Mouse (Mus musculus) kidney, embryonic 16.5 days (tissue): ENCODE data around the gene Sar1b. TPM values are rescaled to one million over a fixed set of nuclear protein-coding genes. Genes with fewer than 3 reads are reported as not detected.

Experiments
- ATAC-seq: fragments of 200-750 bp; cut with Nextera tagmentation; 2 replicates; pipeline ENCODE4 v1.8.0; 2017; ENCODE audit warnings: moderate TSS enrichment; ENCODE audit not compliant: low FRiP score, low TSS enrichment
- H3K27ac ChIP-seq: fragments of 300-500 bp; sonication (generic); 2 replicates; pipeline ENCODE4 v1.5.1; 2014; ENCODE audit warnings: low read length
- H3K27me3 ChIP-seq: fragments of 300-500 bp; sonication (generic); 2 replicates; pipeline ENCODE4 v1.6.1; 2014; ENCODE audit warnings: low read length, control low read depth, mixed read lengths; ENCODE audit not compliant: insufficient read depth
- H3K36me3 ChIP-seq: fragments of 300-500 bp; sonication (generic); 2 replicates; pipeline ENCODE4 v1.6.1; 2014; ENCODE audit warnings: low read length, control low read depth, mixed read lengths; ENCODE audit not compliant: insufficient read depth
- H3K4me1 ChIP-seq: fragments of 300-500 bp; sonication (generic); 2 replicates; pipeline ENCODE4 v1.6.1; 2014; ENCODE audit warnings: low read length, control low read depth, mixed read lengths; ENCODE audit not compliant: insufficient read depth
- H3K4me2 ChIP-seq: fragments of 300-500 bp; sonication (generic); replicated peaks from 2 replicates; pipeline ENCODE4 v1.6.1; 2014; ENCODE audit warnings: low read depth, low read length
- H3K4me3 ChIP-seq: fragments of 300-500 bp; sonication (generic); 2 replicates; pipeline ENCODE4 v1.5.1; 2014; ENCODE audit warnings: mild to moderate bottlenecking, low read length
- H3K9ac ChIP-seq: fragments of 300-500 bp; sonication (generic); replicated peaks from 2 replicates; pipeline ENCODE4 v1.6.1; 2014; ENCODE audit warnings: low read length
- H3K9me3 ChIP-seq: fragments of 300-500 bp; sonication (generic); 2 replicates; pipeline ENCODE4 v1.6.1; 2016; ENCODE audit warnings: low read length, control low read depth
- WGBS: fragments of 180-500 bp; shearing (Covaris S2); extraction: QIAGEN DNeasy Blood & Tissue Kit; methylation state at CpG from one replicate; pipeline ENCODE4 v1.1.7; 2014; 5-methylcytosine and 5-hydroxymethylcytosine counted together
- polyA plus RNA-seq: library from polyadenylated mRNA; unstranded; fragments of >200 nt; fragmentation: Nextera tagmentation; extraction: Ambion mirVana; gene quantifications from 2 replicates; pipeline ENCODE4 v1.2.1, GENCODE M21; 2015

The Sar1b gene
- polyA plus RNA-seq, 1 experiment from 2014 or later: 113 TPM

DNA sequence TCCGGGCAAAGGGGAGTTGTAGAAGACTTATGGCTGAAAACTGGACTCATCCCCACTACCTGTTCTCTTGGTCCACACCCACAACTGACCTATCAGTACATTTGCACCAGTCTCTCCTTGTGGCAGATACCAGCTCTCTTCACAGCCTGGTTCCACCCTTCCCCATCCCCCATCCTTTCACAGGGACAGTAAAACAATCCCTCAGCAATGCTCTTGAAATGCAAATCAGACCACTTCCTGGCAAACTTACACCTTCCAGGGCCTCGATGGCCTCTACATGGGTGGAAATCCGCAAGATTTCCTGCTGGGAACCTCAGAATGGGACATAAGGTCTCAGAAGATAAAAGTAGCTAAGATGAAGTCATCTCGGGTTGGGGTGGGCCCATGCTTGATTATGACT lies 59.2 kb downstream of the Sar1b start:
- no peak for ATAC-seq
- Histone ChIP-seq H3K27ac (no peak overlapping the region), H3K4me3 (no peak overlapping the region), H3K9me3 (no peaks in the 10 kb centered on the region), H3K4me2 (no peak overlapping the region), H3K9ac (no peak overlapping the region), H3K36me3 (peaks cover 4% of the 10 kb centered on the region), H3K4me1 (no peaks in the 10 kb centered on the region), H3K27me3 (no peaks in the 10 kb centered on the region)
- WGBS: 23% methylated on average over 4 of the region's 4 CpGs

DNA sequence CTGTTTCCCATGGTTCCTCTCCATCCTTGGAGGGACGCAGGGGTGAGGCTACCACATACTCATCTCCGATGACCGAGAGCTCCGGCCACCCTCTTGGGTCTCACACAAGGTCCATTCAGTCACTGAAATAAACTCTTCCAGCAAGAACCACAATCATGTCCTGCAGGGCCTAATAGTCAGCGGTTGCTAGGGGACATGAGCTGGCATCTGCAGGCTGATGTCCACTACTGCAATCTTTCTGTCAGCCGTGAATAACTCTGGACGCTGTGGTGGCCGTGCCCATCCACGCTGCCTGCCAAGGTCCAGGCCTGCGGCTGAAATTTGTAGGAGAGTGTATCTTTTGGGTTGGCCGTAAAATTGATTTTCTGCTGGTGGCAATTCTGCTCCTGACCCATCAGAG lies 59.8 kb downstream of the Sar1b start:
- WGBS: 76% methylated on average over 11 of the region's 11 CpGs
- no peak overlapping the region for H3K27ac ChIP-seq
- no peaks in the 10 kb centered on the region for H3K27me3 ChIP-seq
- no peaks in the 10 kb centered on the region for H3K4me1 ChIP-seq
- no peak overlapping the region for H3K4me3 ChIP-seq
- H3K4me2 ChIP-seq: no peak overlapping the region
- no peaks in the 10 kb centered on the region for H3K9me3 ChIP-seq
- peaks cover 4% of the 10 kb centered on the region for H3K36me3 ChIP-seq
- H3K9ac ChIP-seq: no peak overlapping the region
- ATAC-seq: no peak

- H3K27me3 ChIP-seq: no peaks in the 10 kb centered on the region
- ATAC-seq: no peak
- no peaks in the 10 kb centered on the region for H3K4me1 ChIP-seq
- no peak overlapping the region for H3K4me2 ChIP-seq
- H3K27ac ChIP-seq: no peak overlapping the region
- no peaks in the 10 kb centered on the region for H3K9me3 ChIP-seq
- no peak overlapping the region for H3K4me3 ChIP-seq
- WGBS: 86% methylated on average over 3 of the region's 3 CpGs
- no peak overlapping the region for H3K9ac ChIP-seq
- peaks cover 4% of the 10 kb centered on the region for H3K36me3 ChIP-seq
Observed at GRCm38 (mm10) chr11:51823963-51824753, 60.7 kb downstream of the Sar1b start.

- H3K27me3 ChIP-seq: no peaks in the 10 kb centered on the region
- H3K9me3 ChIP-seq: no peaks in the 10 kb centered on the region
- WGBS: 90% methylated on average over 19 of the region's 19 CpGs
- H3K27ac ChIP-seq: no peak overlapping the region
- no peak overlapping the region for H3K9ac ChIP-seq
- H3K4me1 ChIP-seq: no peaks in the 10 kb centered on the region
- no peak overlapping the region for H3K4me3 ChIP-seq
- H3K4me2 ChIP-seq: no peak overlapping the region
- no peak for ATAC-seq
- peaks cover 4% of the 10 kb centered on the region for H3K36me3 ChIP-seq
Observed at GRCm38 (mm10) chr11:51824867-51825424, 61.5 kb downstream of the Sar1b start.

DNA sequence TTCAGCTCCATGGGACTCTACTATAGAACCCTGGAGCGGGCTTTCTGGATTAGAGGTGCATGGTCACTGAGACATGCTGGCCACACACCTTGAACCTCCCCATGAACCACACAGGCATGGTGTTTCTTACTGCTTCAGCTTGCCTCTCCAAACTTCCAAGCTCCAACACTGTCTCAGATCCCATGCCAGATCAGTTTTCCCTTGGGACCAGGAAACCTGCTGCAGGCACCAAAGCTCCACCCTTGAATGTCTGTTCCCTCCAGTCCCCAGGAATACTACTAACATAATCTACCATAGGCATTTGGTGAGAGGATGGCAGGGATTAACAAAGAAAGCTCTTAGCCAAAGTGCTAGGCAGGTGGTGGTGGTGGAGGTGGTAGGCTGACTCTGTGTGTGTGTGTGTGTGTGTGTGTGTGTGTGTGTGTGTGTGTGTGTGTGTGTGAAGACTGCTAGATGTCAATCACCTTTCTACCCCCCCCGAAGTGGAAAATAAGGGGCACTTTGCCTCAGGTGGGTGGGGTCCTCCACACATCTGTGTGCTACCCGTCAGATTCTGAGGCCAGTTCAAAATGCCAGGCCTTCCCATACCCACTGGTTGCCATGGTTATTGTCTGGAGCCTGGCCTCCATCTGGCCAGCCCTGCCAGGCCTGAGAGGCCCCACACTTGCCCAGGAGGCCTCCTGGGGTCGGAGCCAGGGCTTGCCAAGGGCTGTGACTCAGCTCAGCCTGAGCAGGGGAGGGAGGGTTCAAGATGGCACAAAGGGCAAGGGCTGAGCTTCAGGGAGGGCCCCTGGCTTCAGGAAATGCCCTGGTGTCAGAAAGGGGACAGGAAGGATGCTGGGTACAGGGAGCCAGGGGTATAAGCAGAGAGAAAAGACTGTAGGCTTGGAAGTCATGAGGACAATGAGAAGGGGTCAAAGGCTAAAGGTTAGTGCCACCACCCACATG lies 68.7 kb downstream of the Sar1b start:
- Histone ChIP-seq H3K36me3 (no peaks in the 10 kb centered on the region), H3K4me1 (0 out of 2 replicates have a peak, but pooled peaks cover 3% of the 10 kb centered on the region), H3K9ac (no peak overlapping the region), H3K4me2 (no peak overlapping the region), H3K27me3 (no peaks in the 10 kb centered on the region), H3K4me3 (no peak overlapping the region), H3K9me3 (no peaks in the 10 kb centered on the region), H3K27ac (no peak overlapping the region)
- no peak for ATAC-seq
- WGBS: 75% methylated on average over 4 of the region's 4 CpGs

DNA sequence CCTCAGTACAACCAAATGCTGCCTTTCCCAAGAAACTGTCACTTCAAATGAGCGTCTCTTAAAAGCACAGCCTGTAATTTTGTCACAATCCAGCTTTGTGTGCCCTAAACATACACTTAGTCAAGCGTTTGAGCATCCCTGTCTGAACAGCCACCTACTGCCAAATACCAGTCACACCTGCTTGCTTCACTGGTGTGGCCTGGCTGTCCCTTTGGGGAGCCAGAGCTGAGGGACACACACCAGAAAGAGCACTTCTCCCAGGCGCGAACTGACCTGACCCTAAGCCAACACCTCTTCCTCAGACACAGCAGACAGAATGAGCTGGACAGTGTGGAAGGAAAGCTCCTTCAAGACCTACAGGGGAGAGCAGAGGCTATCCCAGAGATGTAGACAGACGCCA lies 69.5 kb downstream of the Sar1b start:
- Histone ChIP-seq H3K4me2 (no peak overlapping the region), H3K9ac (no peak overlapping the region), H3K4me3 (no peak overlapping the region), H3K9me3 (no peaks in the 10 kb centered on the region), H3K4me1 (0 out of 2 replicates have a peak, but pooled peaks cover 3% of the 10 kb centered on the region), H3K27me3 (no peaks in the 10 kb centered on the region), H3K36me3 (no peaks in the 10 kb centered on the region), H3K27ac (no peak overlapping the region)
- WGBS: 77% methylated on average over 5 of the region's 5 CpGs
- no peak for ATAC-seq

DNA sequence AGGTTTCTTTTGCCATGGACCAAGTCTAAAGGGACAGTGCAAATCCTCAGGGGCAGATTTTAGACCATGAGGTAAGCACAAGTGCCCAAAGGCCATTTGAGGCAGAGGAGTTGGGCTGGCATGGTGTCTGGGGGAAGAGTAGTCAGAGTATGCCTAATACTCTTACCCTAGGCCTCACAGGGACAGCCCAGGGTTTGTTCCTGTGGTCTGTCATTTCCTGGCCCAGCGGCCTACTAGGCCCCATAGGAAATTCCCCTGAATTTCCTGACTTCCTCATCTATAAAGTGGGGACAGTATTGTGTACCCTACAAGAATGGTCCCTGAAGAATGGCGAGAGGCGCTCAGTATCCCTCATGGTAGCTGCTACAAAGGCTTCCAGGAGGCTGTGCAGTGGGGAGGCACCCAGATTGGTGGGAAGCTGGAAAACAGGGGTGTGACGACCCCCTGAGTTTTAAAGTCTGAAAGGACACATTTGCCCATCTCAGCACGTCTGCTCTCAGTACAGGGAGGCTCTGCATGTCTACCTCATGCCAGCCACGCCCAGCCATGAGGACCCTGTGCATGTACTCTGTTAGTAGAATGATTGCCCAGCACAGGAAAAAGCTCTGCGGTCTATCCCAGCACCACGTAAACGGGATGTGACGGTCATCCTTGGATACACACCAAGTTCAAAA lies 70.0 kb downstream of the Sar1b start:
- H3K4me1 ChIP-seq: 0 out of 2 replicates have a peak, but pooled peaks cover 3% of the 10 kb centered on the region
- no peak overlapping the region for H3K27ac ChIP-seq
- 88% methylated on average over 10 of the region's 10 CpGs for WGBS
- no peaks in the 10 kb centered on the region for H3K27me3 ChIP-seq
- H3K4me3 ChIP-seq: no peak overlapping the region
- H3K9ac ChIP-seq: no peak overlapping the region
- H3K4me2 ChIP-seq: no peak overlapping the region
- no peaks in the 10 kb centered on the region for H3K36me3 ChIP-seq
- ATAC-seq: no peak
- no peaks in the 10 kb centered on the region for H3K9me3 ChIP-seq

DNA sequence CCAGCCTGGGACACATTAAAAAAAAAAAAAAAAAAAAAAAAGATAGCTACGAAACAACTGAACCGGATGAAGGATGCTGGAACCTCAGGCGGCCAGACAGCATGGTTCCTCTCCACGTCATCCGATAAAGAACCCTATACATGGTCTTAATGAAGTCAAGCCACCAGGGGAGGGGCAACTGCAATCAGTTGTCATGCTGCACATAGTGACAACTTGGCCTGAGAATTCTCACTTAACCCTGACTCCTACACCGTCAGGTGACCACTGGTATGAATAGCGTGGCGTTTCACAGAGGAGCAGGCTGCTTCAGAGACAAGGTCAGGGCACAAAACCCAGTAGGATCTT lies 70.6 kb downstream of the Sar1b start:
- H3K36me3 ChIP-seq: no peaks in the 10 kb centered on the region
- H3K27ac ChIP-seq: no peak overlapping the region
- no peaks in the 10 kb centered on the region for H3K27me3 ChIP-seq
- no peak overlapping the region for H3K4me2 ChIP-seq
- H3K4me3 ChIP-seq: no peak overlapping the region
- H3K9ac ChIP-seq: no peak overlapping the region
- no peak for ATAC-seq
- 0 out of 2 replicates have a peak, but pooled peaks cover 3% of the 10 kb centered on the region for H3K4me1 ChIP-seq
- WGBS: 94% methylated on average over 8 of the region's 8 CpGs
- no peaks in the 10 kb centered on the region for H3K9me3 ChIP-seq

DNA sequence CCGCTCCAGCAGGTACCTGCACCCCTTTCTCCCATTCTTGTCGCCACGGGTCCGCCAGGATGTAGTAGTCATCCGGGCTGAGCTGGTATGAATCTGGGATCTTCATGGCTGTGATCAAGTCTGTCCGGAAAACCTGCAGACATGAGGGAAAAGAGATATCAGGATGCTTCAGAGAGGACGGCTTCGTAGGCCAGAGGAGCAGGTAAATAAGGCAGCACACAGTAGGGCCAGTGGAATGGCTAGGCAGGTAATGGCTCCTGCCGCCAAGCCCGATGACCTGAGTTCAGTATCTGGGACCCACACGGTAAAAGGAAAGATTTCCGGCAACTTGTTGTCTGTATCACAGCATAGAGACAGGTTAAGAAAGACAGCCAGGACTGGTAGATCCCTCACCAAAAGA lies 72.1 kb downstream of the Sar1b start:
- Histone ChIP-seq H3K4me1 (0 out of 2 replicates have a peak, but pooled peaks cover 3% of the 10 kb centered on the region), H3K27ac (no peak overlapping the region), H3K9ac (no peak overlapping the region), H3K36me3 (no peaks in the 10 kb centered on the region), H3K27me3 (no peaks in the 10 kb centered on the region), H3K9me3 (no peaks in the 10 kb centered on the region), H3K4me3 (no peak overlapping the region), H3K4me2 (no peak overlapping the region)
- 95% methylated on average over 12 of the region's 12 CpGs for WGBS
- no peak for ATAC-seq
